Mouse (Mus musculus): ENCODE measurements around the gene Olfr370. TPM values are rescaled to one million over a fixed set of nuclear protein-coding genes. Genes with fewer than 3 reads are reported as not detected.

Gene Olfr370
- total and polyA plus RNA-seq, 3 experiments, result not detected

DNA sequence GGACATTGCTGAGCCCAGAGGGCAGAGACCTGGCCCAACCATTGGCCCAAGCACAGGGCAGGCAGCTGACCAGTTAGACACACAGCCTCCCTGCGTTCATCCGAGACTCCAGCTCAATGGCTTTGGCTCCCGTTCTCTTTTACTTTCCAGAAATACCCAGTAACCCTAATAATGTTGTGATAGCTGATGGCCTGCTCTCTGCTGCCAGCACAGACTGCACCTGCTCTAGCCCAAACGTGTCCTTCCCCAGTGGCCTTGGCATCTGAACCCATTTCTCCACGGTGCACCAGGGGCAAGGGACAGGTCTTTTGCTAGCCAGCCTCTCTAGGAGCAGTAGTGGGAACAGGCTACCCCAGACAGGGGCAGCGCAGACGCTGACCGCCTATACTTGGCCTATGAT is 45.2 kb downstream of the Olfr370 start:
- peaks cover 6% of the 10 kb centered on the region for H3K9me3 ChIP-seq (replicated peaks; ENCODE audit: low read length)
- TF ChIP-seq BHLHE40 (IDR thresholded peaks at IDR 0.05; ENCODE audit: low read depth, low read length), result no peak
- no peak for TF ChIP-seq CHD2 (IDR thresholded peaks at IDR 0.05; ENCODE audit: low read length)
- no peaks in the 10 kb centered on the region for H3K27me3 ChIP-seq (replicated peaks)
- H3K79me2 ChIP-seq (replicated peaks; ENCODE audit: control insufficient read depth, extremely low read depth, insufficient read depth, poor library complexity, severe bottlenecking), result peaks cover 2% of the 10 kb centered on the region; the same call in 1 of the 2 replicates
- H3K27ac ChIP-seq (ENCODE audit: insufficient read depth, low read depth), result no peak overlapping the region
- DNase-seq (ENCODE audit: extremely low read depth), result no peak
- no peak overlapping the region for H3K4me3 ChIP-seq (replicated peaks in 1 of 3; ENCODE audit: low read depth in 2 of 3, low read length in 2 of 3, poor library complexity in 1 of 3)
- no peak overlapping the region for H3K9ac ChIP-seq (ENCODE audit: insufficient read depth, low read depth)
- no peak overlapping the region for H3K4me2 ChIP-seq (ENCODE audit: insufficient read depth, low read depth, poor library complexity, severe bottlenecking)
- in situ Hi-C loops (cut with MboI; ENCODE audit: low pct_ligation_motif_present, low pct_unique_long_range_greater_than_20kb, low sequenced_read_pairs), result no loop called here
- dilution Hi-C loops (cut with MboI; ENCODE audit: extremely low pct_ligation_motif_present, extremely low pct_unique_long_range_greater_than_20kb, low sequenced_read_pairs), result no loop called here
- peaks cover 10 to 82% of the 10 kb centered on the region in 2 experiments for H3K36me3 ChIP-seq (replicated peaks in 1 of 2; ENCODE audit: control insufficient read depth in 1 of 2, insufficient read depth in 1 of 2, low read length in 1 of 2)
- 0 out of 4 replicates have a peak, but pooled peaks cover 4 to 5% of the 10 kb centered on the region in 2 experiments for H3K4me1 ChIP-seq (ENCODE audit: control insufficient read depth in 1 of 2, insufficient read depth in 2 of 2)

- Histone ChIP-seq H3K4me1 (ENCODE audit: control insufficient read depth in 1 of 2, insufficient read depth in 2 of 2) (0 out of 4 replicates have a peak, but pooled peaks cover 0 to 5% of the 10 kb centered on the region in 2 experiments), H3K4me3 (replicated peaks in 1 of 3; ENCODE audit: low read depth in 2 of 3, low read length in 2 of 3, poor library complexity in 1 of 3) (no peak overlapping the region), H3K9me3 (replicated peaks; ENCODE audit: low read length) (peaks cover 6% of the 10 kb centered on the region), H3K27me3 (replicated peaks) (no peaks in the 10 kb centered on the region), H3K36me3 (replicated peaks in 1 of 2; ENCODE audit: control insufficient read depth in 1 of 2, insufficient read depth in 1 of 2, low read length in 1 of 2) (peaks cover 18 to 84% of the 10 kb centered on the region in 2 experiments), H3K4me2 (ENCODE audit: insufficient read depth, low read depth, poor library complexity, severe bottlenecking) (no peak overlapping the region), H3K9ac (ENCODE audit: insufficient read depth, low read depth) (no peak overlapping the region), H3K27ac (ENCODE audit: insufficient read depth, low read depth) (no peak overlapping the region), H3K79me2 (replicated peaks; ENCODE audit: control insufficient read depth, extremely low read depth, insufficient read depth, poor library complexity, severe bottlenecking) (0 out of 2 replicates have a peak, but pooled peaks cover 4% of the 10 kb centered on the region)
- dilution Hi-C loops (cut with MboI; ENCODE audit: extremely low pct_ligation_motif_present, extremely low pct_unique_long_range_greater_than_20kb, low sequenced_read_pairs), result no loop called here
- TF ChIP-seq BHLHE40 (IDR thresholded peaks at IDR 0.05; ENCODE audit: low read depth, low read length) (no peak), USF2 (conservative IDR thresholded peaks at IDR 0.05; ENCODE audit: low read depth, low read length) (no peak), NRF1 (IDR thresholded peaks at IDR 0.05; ENCODE audit: low read depth, low read length) (no peak), ZNF384 (IDR thresholded peaks at IDR 0.05; ENCODE audit: low read depth, low read length) (no peak), EP300 (IDR thresholded peaks at IDR 0.05; ENCODE audit: low read length) (no peak), HCFC1 (IDR thresholded peaks at IDR 0.05; ENCODE audit: low read depth, low read length) (no peak), MXI1 (IDR thresholded peaks at IDR 0.05; ENCODE audit: low read depth, low read length) (no peak), CHD2 (IDR thresholded peaks at IDR 0.05; ENCODE audit: low read length) (no peak), NELFE (IDR thresholded peaks at IDR 0.05; ENCODE audit: low read depth, low read length) (no peak), JUN (IDR thresholded peaks at IDR 0.05; ENCODE audit: insufficient read depth, low read depth, low read length) (no peak), MAZ (IDR thresholded peaks at IDR 0.05; ENCODE audit: low read depth, low read length) (no peak), E2F4 (IDR thresholded peaks at IDR 0.05; ENCODE audit: insufficient replicate concordance, low read depth, low read length) (no peak)
- no peak for DNase-seq (ENCODE audit: extremely low read depth)
- in situ Hi-C loops (cut with MboI; ENCODE audit: low pct_ligation_motif_present, low pct_unique_long_range_greater_than_20kb, low sequenced_read_pairs), result no loop called here
Observed at GRCm38 (mm10) chr8:83582226-83582625, 46.6 kb downstream of the Olfr370 start.

DNA sequence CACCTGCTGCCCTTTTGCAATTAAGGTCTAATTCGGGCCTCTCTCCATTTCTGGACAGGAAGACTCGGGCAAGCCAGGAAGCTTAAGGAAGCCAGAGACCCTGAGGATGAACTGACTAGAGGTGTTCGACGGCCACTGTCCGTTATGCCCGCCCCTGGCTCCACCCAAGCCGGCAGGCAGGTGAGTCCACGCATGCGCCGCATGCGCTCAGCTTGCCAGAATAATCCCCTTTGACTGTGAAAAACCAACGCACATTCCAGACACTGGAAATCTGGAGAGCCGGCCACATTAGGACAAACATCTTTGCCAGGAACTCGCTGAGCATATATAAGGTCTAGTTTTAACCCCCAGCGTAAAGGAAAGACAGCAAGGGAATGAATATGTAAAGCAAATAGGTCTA is 47.7 kb downstream of the Olfr370 start:
- Histone ChIP-seq H3K9me3 (replicated peaks; ENCODE audit: low read length) (peaks cover 6% of the 10 kb centered on the region), H3K27me3 (replicated peaks) (no peaks in the 10 kb centered on the region), H3K27ac (ENCODE audit: insufficient read depth, low read depth) (no peak overlapping the region), H3K36me3 (replicated peaks in 1 of 2; ENCODE audit: control insufficient read depth in 1 of 2, insufficient read depth in 1 of 2, low read length in 1 of 2) (peaks cover 19 to 87% of the 10 kb centered on the region in 2 experiments), H3K9ac (ENCODE audit: insufficient read depth, low read depth) (no peak overlapping the region), H3K4me1 (ENCODE audit: control insufficient read depth in 1 of 2, insufficient read depth in 2 of 2) (0 out of 4 replicates have a peak, but pooled peaks cover 0 to 5% of the 10 kb centered on the region in 2 experiments), H3K4me3 (replicated peaks in 1 of 3; ENCODE audit: low read depth in 2 of 3, low read length in 2 of 3, poor library complexity in 1 of 3) (no peak overlapping the region), H3K79me2 (replicated peaks; ENCODE audit: control insufficient read depth, extremely low read depth, insufficient read depth, poor library complexity, severe bottlenecking) (peaks cover 4% of the 10 kb centered on the region; the same call in 1 of the 2 replicates), H3K4me2 (ENCODE audit: insufficient read depth, low read depth, poor library complexity, severe bottlenecking) (no peak overlapping the region)
- no peak for DNase-seq (ENCODE audit: extremely low read depth)
- dilution Hi-C loops (cut with MboI; ENCODE audit: extremely low pct_ligation_motif_present, extremely low pct_unique_long_range_greater_than_20kb, low sequenced_read_pairs) (no loop called here), in situ Hi-C loops (cut with MboI; ENCODE audit: low pct_ligation_motif_present, low pct_unique_long_range_greater_than_20kb, low sequenced_read_pairs) (no loop called here)
- TF ChIP-seq E2F4 (IDR thresholded peaks at IDR 0.05; ENCODE audit: insufficient replicate concordance, low read depth, low read length) (no peak), TBP (conservative IDR thresholded peaks at IDR 0.05; ENCODE audit: low read depth, low read length) (no peak), MAX (IDR thresholded peaks at IDR 0.05; ENCODE audit: low read length) (no peak)

Data from CH12.LX (cell line).